Mouse (Mus musculus) heart, adult 2 months (tissue): ENCODE results near the gene Fam13a. TPM values are rescaled to one million over a fixed set of nuclear protein-coding genes. Genes with fewer than 3 reads are reported as not detected.

Experiments used
- DNase-seq, 2 experiments: peaks; one replicate each; pipeline ENCODE4 v3.0.0; 2021
- H3K27ac ChIP-seq: fragments of 200-600 bp; 2 replicates; pipeline ENCODE4 v1.8.1; 2022
- H3K27me3 ChIP-seq: fragments of 200-500 bp; 2 replicates; pipeline ENCODE4 v1.6.1; 2012; ENCODE audit warnings: mild to moderate bottlenecking, low read length, inconsistent platforms, mixed read lengths; ENCODE audit not compliant: control insufficient read depth, insufficient read depth
- H3K36me3 ChIP-seq: fragments of 200-500 bp; 2 replicates; pipeline ENCODE4 v1.6.1; 2012; ENCODE audit warnings: low read length, inconsistent platforms; ENCODE audit not compliant: control insufficient read depth, insufficient read depth
- H3K4me1 ChIP-seq: fragments of 200-500 bp; 2 replicates; pipeline ENCODE4 v1.6.1; 2011; ENCODE audit warnings: low read length; ENCODE audit not compliant: control insufficient read depth, insufficient read depth
- H3K4me3 ChIP-seq: fragments of 200-600 bp; 2 replicates; pipeline ENCODE4 v1.8.1; 2022
- H3K79me2 ChIP-seq: fragments of 200-500 bp; replicated peaks from 2 replicates; pipeline ENCODE4 v1.6.1; 2012; ENCODE audit warnings: mild to moderate bottlenecking, inconsistent platforms, low read length, moderate library complexity, mixed read lengths; ENCODE audit not compliant: control insufficient read depth, insufficient read depth
- H3K9ac ChIP-seq: fragments of 200-500 bp; 2 replicates; pipeline ENCODE4 v1.6.1; 2012; ENCODE audit warnings: low read depth, mild to moderate bottlenecking, control low read depth, inconsistent platforms, low read length, mixed read lengths
- CTCF ChIP-seq: fragments of 200-600 bp; IDR thresholded peaks from 2 replicates; pipeline ENCODE4 v1.8.1; 2022; ENCODE audit warnings: antibody characterized with exemption, mild to moderate bottlenecking, moderate library complexity
- EP300 ChIP-seq: fragments of 200-500 bp; IDR thresholded peaks from 2 replicates; pipeline ENCODE4 v1.6.1; 2011; ENCODE audit warnings: low read depth, low read length, control low read depth; ENCODE audit not compliant: insufficient read depth
- POLR2A ChIP-seq: fragments of 200-500 bp; IDR thresholded peaks from 2 replicates; pipeline ENCODE4 v1.6.1; 2011; ENCODE audit warnings: mild to moderate bottlenecking, low read depth, low read length, control low read depth; ENCODE audit not compliant: insufficient read depth
- WGBS: fragments of 180-500 bp; shearing (Covaris S2); methylation state at CpG from one replicate; pipeline ENCODE4 v1.1.7; 2018; 5-methylcytosine and 5-hydroxymethylcytosine counted together
- intact Hi-C: fragments of 180-260 bp; cut with DNase I; formaldehyde crosslinking; loops from one replicate; pipeline ENCODE4 v1.15.1; 2025
- polyA plus RNA-seq: library from polyadenylated mRNA; depleted of rRNA; stranded (reverse); fragments of >200 nt; gene quantifications from 2 replicates; pipeline ENCODE4 v1.2.3, GENCODE M21; 2012; rRNA removed
- total RNA-seq, 2 experiments: library from RNA; stranded (reverse); gene quantifications; 2 replicates each; pipeline ENCODE4 v1.2.3; 2021

Fam13a gene
- total and polyA plus RNA-seq, 3 experiments: 5.1 to 26.5 (median 16.4) TPM

GRCm38 (mm10) chr6:58893307-58893706 lies 131.0 kb downstream of the Fam13a start:
- no peaks in the 10 kb centered on the region for H3K27me3 ChIP-seq
- DNase-seq: no peak
- 64% methylated on average over 6 of the region's 6 CpGs for WGBS
- no peaks in the 10 kb centered on the region for H3K4me1 ChIP-seq
- TF ChIP-seq POLR2A (no peak), EP300 (no peak), CTCF (no peak)
- intact Hi-C loops: no loop called here
- no peak overlapping the region for H3K27ac ChIP-seq
- peaks cover 12% of the 10 kb centered on the region for H3K36me3 ChIP-seq
- no peak overlapping the region for H3K9ac ChIP-seq
- no peaks in the 10 kb centered on the region for H3K79me2 ChIP-seq
- H3K4me3 ChIP-seq: no peak overlapping the region

GRCm38 (mm10) chr6:58889917-58890316 lies 134.4 kb downstream of the Fam13a start:
- WGBS: 86% methylated on average over 3 of the region's 3 CpGs
- H3K4me1 ChIP-seq: no peaks in the 10 kb centered on the region
- no peak for TF ChIP-seq EP300
- TF ChIP-seq POLR2A: no peak
- TF ChIP-seq CTCF: no peak
- no peak overlapping the region for H3K9ac ChIP-seq
- H3K4me3 ChIP-seq: no peak overlapping the region
- no peaks in the 10 kb centered on the region for H3K79me2 ChIP-seq
- DNase-seq: no peak
- peaks cover 4% of the 10 kb centered on the region for H3K36me3 ChIP-seq
- intact Hi-C loops: no loop called here
- H3K27ac ChIP-seq: no peak overlapping the region
- H3K27me3 ChIP-seq: no peaks in the 10 kb centered on the region

GRCm38 (mm10) chr6:58882271-58882670 lies 142.1 kb downstream of the Fam13a start:
- Histone ChIP-seq H3K27me3 (no peaks in the 10 kb centered on the region), H3K4me1 (no peaks in the 10 kb centered on the region), H3K36me3 (peaks cover 3% of the 10 kb centered on the region), H3K4me3 (no peak overlapping the region), H3K79me2 (no peaks in the 10 kb centered on the region; the same call in 1 of the 2 replicates), H3K9ac (no peak overlapping the region), H3K27ac (no peak overlapping the region)
- 72% methylated on average over 6 of the region's 6 CpGs for WGBS
- intact Hi-C loops: no loop called here
- DNase-seq: no peak
- TF ChIP-seq POLR2A (no peak), CTCF (peak; percentile 22), EP300 (no peak)

Other genes starting within 250 kb of the Fam13a start
- gene Herc3, start 193.1 kb downstream of the Fam13a start, total RNA-seq: 10 to 100 TPM; 27.6 to 54.3 TPM
- gene Herc3, start 193.1 kb downstream of the Fam13a start, polyA plus RNA-seq: 27.4 and 53.2 TPM in 2 replicates
- 1 to 10 TPM in 1 of 2 experiments, under 1 TPM in 1; 0.63 to 1.6 TPM for gene Nap1l5, start 117.5 kb downstream of the Fam13a start, total RNA-seq
- gene Nap1l5, start 117.5 kb downstream of the Fam13a start, polyA plus RNA-seq: 0.78 and 1.4 TPM in 2 replicates
- 10 to 100 TPM in 1 of 2 experiments, 1 to 10 TPM in 1; 9.6 to 13.6 TPM for gene Tigd2, start 184.3 kb upstream of the Fam13a start, total RNA-seq
- 2.2 and 3.8 TPM in 2 replicates for gene Tigd2, start 184.3 kb upstream of the Fam13a start, polyA plus RNA-seq